Mouse (Mus musculus) cerebellum, adult 2 months (tissue): ENCODE measurements around the gene Dera.

Source experiments
- CTCF ChIP-seq: fragments of 200-500 bp; IDR thresholded peaks from 2 replicates; pipeline ENCODE4 v1.5.1; 2011; ENCODE audit warnings: low read depth, mild to moderate bottlenecking, control low read depth, low read length, moderate library complexity, borderline replicate concordance; ENCODE audit not compliant: insufficient read depth
- POLR2A ChIP-seq: fragments of 200-500 bp; IDR thresholded peaks from 2 replicates; pipeline ENCODE4 v1.6.1; 2011; ENCODE audit warnings: low read length, control low read depth, borderline replicate concordance; ENCODE audit not compliant: insufficient read depth

GRCm38 (mm10) chr6:137716802-137717201 is 37.5 kb upstream of the Dera start:
- no peak for TF ChIP-seq CTCF
- no peak for TF ChIP-seq POLR2A
